Mouse (Mus musculus) cortical plate, adult 2 months (tissue): ENCODE measurements at regions not wholly inside any gene's neighbourhood (a gene's known extent, or its start where the extent isn't known, plus 50 kb on each side); places are given as distances from the start of the nearest gene placed in this dataset.

Source experiments
- CTCF ChIP-seq: fragments of 200-500 bp; IDR thresholded peaks from 2 replicates; pipeline ENCODE4 v1.5.1; 2011; ENCODE audit warnings: mild to moderate bottlenecking, control low read depth, low read length; ENCODE audit not compliant: insufficient read depth; ENCODE audit errors: extremely low read depth
- POLR2A ChIP-seq: fragments of 200-500 bp; IDR thresholded peaks from 2 replicates; pipeline ENCODE4 v1.6.1; 2011; ENCODE audit warnings: mild to moderate bottlenecking, low read length, control low read depth; ENCODE audit not compliant: insufficient read depth; ENCODE audit errors: extremely low read depth

DNA sequence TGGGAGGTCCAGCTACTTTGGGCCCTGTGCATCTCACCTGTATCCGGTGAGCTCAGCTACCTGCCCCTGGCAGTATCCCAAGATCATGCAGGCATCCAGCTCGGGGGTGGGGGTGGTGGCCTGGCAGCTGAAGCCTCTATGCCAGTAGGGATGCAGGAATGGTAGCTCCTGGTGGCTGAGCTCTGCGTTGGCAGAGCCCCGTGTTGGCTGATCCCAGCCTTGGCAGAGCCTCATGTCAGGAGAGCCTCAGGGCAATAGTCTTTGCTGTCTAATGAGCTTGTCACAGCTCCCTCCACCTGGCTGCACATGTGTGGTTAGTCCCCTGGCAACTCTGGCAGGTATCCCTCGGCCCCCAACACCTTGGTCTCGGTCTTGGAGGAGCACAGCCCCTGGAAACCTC lies 153.6 kb downstream of the Kif26a start:
- no peak for TF ChIP-seq CTCF
- no peak for TF ChIP-seq POLR2A
